Mouse (Mus musculus): ENCODE results near the gene Serpinb2.

The Serpinb2 gene

GRCm38 (mm10) chr1:107511252-107511651 is at the start of gene Serpinb2:
Gene Serpinb2 (plus strand): TSS chr1:107511423.
- DNase-seq (ENCODE audit: low read depth, low spot score), result no peak

- no peak for DNase-seq (ENCODE audit: low read depth, low spot score)
Observed at GRCm38 (mm10) chr1:107479909-107480308, 31.3 kb upstream of the Serpinb2 start.

GRCm38 (mm10) chr1:107481452-107481851 is 29.8 kb upstream of the Serpinb2 start:
- DNase-seq (ENCODE audit: low read depth, low spot score), result peak; percentile 18

GRCm38 (mm10) chr1:107489577-107489976 is 21.6 kb upstream of the Serpinb2 start:
- DNase-seq (ENCODE audit: low read depth, low spot score), result no peak

- no peak for DNase-seq (ENCODE audit: low read depth, low spot score)
Observed at GRCm38 (mm10) chr1:107496789-107497188, 14.4 kb upstream of the Serpinb2 start.

GRCm38 (mm10) chr1:107502025-107502424 is 9.2 kb upstream of the Serpinb2 start:
- no peak for DNase-seq (ENCODE audit: low read depth, low spot score)

- no peak for DNase-seq (ENCODE audit: low read depth, low spot score)
Observed at GRCm38 (mm10) chr1:107503294-107503693, 7.9 kb upstream of the Serpinb2 start.

- DNase-seq (ENCODE audit: low read depth, low spot score), result no peak
Observed at GRCm38 (mm10) chr1:107505898-107506562, 5.2 kb upstream of the Serpinb2 start.

GRCm38 (mm10) chr1:107512194-107513138 is 1.2 kb downstream of the Serpinb2 start:
- no peak for DNase-seq (ENCODE audit: low read depth, low spot score)

GRCm38 (mm10) chr1:107513530-107513929 is 2.3 kb downstream of the Serpinb2 start:
- DNase-seq (ENCODE audit: low read depth, low spot score), result no peak

GRCm38 (mm10) chr1:107515839-107516498 is 4.7 kb downstream of the Serpinb2 start:
- no peak for DNase-seq (ENCODE audit: low read depth, low spot score)

GRCm38 (mm10) chr1:107525592-107525991 is 14.4 kb downstream of the Serpinb2 start:
- DNase-seq (ENCODE audit: low read depth, low spot score), result no peak

- DNase-seq (ENCODE audit: low read depth, low spot score), result no peak
Observed at GRCm38 (mm10) chr1:107528325-107529078, 17.3 kb downstream of the Serpinb2 start.

- no peak for DNase-seq (ENCODE audit: low read depth, low spot score)
Observed at GRCm38 (mm10) chr1:107529365-107530052, 18.3 kb downstream of the Serpinb2 start.

- no peak for DNase-seq (ENCODE audit: low read depth, low spot score)
Observed at GRCm38 (mm10) chr1:107533736-107534135, 22.5 kb downstream of the Serpinb2 start.

- no peak for DNase-seq (ENCODE audit: low read depth, low spot score)
Observed at GRCm38 (mm10) chr1:107537435-107537834, 26.2 kb downstream of the Serpinb2 start.

GRCm38 (mm10) chr1:107559494-107559893 is 48.3 kb downstream of the Serpinb2 start:
- DNase-seq (ENCODE audit: low read depth, low spot score), result no peak

- no peak for DNase-seq (ENCODE audit: low read depth, low spot score)
Observed at GRCm38 (mm10) chr1:107562110-107562509, 50.9 kb downstream of the Serpinb2 start.

- no peak for DNase-seq (ENCODE audit: low read depth, low spot score)
Observed at GRCm38 (mm10) chr1:107565644-107566043, 54.4 kb downstream of the Serpinb2 start.

- no peak for DNase-seq (ENCODE audit: low read depth, low spot score)
Observed at GRCm38 (mm10) chr1:107576094-107576493, 64.9 kb downstream of the Serpinb2 start.

GRCm38 (mm10) chr1:107577514-107577913 is 66.3 kb downstream of the Serpinb2 start:
- DNase-seq (ENCODE audit: low read depth, low spot score), result no peak
